Mouse (Mus musculus) WW6 (cell line): ENCODE results near the gene Ipp.

ENCODE experiments used
- DNase-seq: peaks from one replicate; pipeline ENCODE4 v3.0.0-alpha.2; 2013; ENCODE audit warnings: low read depth, low spot score

Ipp gene

DNA sequence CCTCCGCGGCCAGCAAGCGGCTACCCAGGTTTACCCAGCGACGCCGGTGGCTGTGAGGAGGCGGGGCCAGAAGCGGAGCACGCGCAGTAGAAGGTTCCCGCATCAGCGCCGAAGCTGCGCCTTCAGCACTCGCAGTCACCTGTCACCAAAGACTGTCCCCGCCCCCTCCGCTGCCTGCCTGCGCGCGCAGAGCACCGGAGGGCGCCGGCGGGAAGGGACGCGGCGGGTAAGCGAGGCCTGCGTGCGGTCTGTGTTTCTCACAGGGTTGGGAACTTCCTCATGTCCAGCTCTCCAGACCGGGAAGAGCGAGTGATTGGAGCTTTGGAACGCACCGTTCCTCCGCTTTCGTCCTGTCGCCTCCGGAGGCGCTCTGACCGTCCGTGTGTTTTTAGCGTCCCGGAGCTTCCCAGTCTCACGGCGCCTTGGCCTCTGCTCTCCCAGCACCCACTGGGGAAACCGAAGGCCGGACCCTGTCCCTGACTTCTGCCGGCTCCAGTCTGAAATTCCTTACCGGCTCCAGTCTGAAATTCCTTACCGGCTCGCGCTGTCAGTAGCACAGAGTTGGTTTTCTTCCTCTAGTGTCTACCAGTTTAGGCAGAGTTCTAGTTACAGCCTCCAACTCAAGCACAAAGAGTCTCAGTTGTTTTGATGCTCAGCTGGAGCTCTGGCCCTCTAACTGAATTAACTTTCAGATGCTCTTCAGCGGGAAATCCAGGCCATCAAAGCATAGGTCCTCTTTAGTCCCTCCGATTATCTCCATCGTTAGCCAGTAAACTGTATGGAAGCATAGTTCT lies at the start of gene Ipp:
Gene Ipp, plus strand, starts transcription at position 125 of the 794 bp plus-strand sequence.
- DNase-seq = peak; percentile 83

DNA sequence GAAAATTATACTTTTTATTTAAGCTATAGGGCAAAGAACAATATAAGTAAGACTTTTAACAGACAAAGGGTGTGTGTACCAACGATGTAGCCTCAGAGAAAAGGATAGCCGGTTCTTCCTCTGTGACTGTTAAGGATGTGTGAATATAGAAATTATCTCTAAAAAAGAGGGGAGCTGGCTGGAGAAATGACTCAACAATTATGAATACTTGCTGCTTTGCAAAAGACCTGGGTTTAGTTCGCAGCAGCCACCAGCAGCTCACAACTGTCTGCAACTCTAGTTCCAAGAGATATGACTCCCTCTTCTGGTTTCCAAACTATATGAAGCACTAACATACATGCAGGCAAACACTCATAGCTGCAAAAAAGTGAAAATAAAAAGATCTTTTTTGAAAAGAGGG lies 45.4 kb upstream of the Ipp start:
- DNase-seq = no peak

DNA sequence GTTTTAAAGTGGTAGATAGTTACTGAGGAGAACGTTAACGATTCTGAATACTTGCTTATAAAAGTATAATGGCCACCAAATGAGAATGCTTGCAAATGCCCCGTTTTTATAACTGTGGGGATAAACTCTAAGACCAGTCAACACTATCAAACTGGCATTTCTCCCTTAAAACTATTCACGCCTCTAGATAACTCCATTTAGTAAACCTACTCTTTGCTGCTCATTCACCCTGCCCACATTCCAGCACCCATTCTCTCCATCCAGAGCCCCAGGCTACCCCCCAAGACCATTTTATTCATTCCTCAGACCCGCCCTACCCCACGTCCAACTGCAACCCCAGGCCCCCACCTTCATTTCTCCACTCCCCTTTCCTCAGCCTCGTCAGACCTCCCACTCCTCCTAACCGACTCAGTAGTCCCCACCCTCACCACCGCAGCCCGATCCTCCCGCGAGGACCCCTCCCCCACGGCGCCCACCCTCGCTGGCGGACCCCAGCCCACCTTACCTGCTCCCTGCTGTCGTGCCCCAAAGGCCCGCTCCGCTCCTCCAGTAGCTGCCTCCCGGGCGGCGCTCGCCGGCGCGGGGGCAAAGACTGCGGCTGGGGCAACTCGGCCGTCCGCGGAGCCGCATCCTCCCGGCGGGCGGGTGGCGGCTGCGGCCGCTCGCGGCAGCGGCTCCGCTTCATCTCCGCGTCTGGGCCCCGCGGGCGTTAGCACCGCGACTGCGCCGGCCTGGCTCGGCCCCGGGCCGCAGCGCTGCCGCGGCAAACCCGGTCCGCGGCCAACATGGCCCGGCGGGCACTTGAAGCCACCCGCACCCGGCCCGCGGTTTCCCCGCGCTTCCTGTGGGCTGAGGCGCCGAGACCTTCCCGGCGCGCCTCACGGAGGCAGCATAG lies 43.9 kb upstream of the Ipp start:
- DNase-seq = peak; percentile 40

DNA sequence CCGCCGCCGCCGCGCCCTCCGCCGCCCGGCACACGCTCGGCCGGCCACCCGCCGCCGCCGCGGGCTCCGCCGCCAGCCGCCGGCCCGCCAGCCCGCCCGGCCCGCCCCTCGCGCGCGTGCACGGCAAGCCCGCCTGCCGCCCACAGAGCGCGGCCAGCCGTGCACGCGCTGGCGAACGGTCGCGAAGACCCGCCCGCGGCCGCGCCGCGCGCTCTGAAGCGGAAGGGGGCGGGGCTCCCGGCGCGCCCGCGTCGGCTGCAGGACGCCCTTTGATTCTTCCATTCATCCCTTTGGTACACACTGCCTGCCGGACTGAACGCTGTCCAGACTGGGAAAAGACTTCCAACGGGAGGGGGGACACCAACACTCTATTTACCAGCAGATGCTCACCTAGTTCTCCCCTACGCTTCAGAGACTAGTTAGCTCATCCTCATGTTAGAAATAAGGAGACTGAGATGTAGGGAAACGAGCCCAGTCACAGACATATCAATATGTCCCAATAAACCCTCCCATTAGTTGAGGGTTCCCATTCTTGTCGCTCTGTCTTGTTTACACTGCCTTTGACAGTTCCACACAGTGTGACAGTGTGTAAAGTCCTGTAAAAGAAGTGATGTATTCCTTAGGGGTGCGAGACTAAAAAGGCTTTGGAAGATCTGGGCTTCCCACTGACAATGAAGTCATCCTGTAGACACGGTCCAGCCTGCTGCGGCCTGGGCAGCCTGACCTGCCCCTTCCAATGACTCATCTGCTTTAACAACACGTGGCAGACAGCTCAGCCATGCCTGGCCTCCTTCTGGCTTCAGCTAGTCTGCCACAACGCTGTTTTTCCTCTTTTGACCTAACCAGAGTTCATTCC lies 43.0 kb upstream of the Ipp start, which contains the start of gene Mast2:
Gene Mast2, minus strand, starts transcription at position 58 of the 856 bp plus-strand sequence.
- DNase-seq = peak; percentile 67

DNA sequence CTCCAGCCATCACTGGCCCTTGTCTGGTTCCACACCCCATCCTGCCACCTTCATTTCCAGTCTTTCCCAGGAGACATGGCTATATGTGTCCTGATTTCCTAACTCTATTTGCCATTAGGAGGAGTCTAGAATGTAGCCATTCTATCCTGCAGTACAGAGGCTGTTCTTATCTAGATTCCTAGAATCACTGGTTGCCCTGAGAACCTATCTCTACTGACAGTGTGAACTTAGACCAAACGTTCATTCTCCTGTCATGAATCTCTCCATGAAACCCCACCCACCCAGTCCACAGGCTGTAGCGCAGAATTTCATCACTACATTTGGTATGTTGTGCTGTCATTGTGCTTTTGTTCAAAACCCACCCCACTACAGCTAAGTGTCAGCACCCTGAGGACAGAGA lies 26.0 kb upstream of the Ipp start:
- DNase-seq = no peak

DNA sequence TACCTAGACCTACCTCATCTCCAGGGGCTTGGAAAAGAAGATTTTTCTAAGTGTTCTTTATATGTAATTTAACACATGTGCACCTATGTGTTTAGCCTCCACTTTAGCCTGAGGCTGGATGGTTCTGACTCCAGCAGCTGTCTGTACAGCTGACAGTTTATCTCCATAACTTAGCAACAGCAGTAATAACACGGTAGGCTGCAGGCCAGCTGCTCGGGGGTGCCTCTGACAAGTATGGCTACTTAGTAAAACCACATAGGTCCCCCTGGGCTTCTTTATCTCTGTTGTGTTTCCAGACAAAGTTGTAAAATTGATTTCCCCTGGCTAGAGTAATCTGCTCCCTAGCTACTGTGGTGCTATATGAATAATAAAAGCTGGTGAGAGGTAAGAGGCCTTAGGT lies 23.9 kb upstream of the Ipp start:
- no peak for DNase-seq

DNA sequence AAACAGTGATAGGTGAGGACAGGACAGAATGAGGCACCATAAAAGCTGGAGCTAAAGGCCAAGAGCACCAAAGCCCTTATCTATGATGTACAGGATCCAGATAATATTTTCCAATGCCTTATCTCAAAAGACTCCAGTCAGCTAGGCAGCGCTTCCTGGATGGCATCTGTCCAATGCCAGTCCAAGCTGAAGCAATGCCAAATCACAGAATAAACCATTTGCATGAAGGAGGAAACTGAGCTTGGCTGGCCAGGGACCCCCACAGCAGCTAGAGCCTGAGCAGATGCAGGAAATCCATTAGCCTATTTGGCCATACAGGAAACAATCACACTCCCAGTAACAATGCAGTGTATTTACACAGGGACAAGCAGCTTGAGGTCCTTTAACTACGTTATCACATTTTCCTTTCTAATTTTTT lies 16.2 kb upstream of the Ipp start:
- DNase-seq = no peak

DNA sequence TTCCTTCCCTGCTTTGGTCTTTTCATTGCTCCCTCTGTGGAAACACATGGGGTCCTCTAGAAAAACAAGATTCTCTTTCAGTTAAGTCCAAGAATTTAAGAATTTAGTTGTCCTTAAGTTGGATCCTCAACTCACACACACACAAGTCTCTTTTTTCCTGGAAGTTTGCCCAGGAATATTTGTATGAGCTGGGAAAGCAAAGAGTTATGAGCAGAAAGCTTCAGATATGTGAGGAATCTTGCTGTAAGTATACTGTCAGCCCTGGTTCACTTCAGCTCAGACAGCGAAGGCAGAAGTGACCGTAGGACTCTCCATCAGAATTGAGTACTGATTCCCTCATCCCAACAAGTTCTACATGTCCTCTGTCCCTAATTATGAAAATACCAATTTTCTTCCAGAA lies 15.5 kb upstream of the Ipp start:
- DNase-seq = no peak

DNA sequence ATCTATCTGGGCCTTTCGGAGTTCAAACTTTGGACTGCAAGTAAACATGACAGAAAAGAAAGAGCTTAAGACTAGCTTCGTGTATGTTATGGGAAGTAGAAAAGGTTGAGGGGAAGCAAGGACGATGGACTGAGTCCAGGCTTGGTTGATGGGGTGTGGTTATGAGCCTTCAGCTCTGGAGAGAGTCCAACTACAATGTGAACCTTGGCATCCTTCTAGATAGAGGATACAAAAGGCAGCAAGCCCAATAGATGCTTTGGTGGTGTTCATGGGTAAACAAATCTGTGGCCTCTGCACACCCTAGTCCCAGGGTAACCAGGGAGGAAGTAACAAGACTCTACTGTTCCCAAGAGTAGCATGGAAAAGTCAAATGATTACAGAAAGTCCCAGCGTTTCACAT lies 14.9 kb upstream of the Ipp start:
- no peak for DNase-seq

DNA sequence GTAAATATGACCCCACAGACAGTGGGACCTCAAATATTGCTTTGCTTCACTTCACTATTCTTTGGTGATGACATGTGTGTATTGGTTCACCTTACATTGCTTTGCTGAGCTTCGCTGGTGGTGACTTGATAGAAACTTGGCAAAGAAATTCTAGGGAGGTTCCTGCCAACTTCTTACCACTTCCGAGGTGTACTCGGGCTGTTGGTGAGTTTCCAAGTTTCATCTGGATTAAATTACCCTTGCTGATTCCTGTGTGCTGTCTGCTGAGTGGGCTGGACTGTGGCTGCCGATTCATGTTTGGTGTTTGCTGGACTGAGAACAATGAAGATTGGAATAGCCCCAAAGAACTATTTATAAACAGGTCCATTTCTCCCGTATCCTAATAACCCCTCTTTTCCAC lies 13.7 kb upstream of the Ipp start:
- DNase-seq = no peak

DNA sequence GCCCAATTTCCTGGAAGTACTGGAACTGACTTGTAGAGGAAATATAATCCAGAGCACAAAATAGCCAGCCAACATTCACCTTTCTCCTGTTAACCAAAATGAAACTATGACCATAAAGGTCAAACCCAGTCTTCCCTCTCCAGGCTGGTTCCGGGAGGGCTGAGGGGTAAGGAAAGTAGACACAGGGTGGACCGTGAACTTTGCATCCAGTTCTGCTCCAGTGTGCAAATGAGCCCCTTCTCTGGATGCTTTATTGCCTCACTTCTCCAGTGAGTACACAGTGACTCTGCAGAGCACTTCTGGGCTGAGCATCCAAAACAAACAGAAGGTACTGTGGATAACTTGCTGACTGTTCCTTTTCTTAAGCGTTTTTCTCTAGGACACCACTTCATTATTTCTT lies 7.4 kb upstream of the Ipp start:
- DNase-seq = no peak

DNA sequence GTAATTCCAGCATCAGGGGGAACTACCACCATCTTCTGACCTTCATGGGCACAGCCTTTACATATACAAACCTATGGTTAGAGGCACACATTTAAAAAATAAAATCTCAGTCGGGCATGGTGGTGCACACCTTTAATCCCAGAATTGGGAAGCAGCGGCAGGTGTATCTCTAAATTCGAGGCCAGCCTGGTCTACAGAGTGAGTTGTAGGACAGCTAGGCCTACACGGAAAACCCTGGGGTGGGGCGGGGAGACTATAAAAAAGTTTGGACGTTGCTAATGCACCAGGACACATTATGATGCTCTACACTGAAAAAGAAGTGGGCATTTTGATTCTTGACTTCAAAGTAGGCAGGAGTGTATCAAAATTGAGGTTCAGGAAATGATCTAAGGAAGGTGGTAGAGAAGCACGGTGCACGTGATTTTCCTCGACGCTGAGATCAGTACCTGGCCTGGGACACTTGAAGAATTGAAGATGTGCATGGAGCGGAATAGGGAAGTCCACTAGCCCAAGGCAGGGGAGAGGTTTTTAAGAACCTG lies 394 bp upstream of the Ipp start:
- DNase-seq = no peak

DNA sequence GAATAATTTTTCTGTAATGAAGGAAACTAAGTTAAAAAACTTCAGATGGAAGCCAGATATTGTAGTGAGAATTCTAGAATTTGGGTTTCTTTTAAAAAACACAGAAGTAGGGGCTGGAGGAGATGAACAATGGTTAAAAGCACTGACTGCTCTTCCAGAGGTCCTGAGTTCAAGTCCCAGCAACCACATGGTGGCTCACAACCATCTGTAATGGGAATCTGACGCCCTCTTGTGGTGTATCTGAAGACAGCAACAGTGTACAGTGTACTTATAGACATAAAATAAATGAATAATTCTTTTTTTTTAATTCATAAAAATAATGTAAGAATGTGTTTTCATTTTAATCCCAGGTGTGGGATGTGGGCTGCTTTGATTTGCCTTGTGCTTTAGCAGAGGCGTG lies 23.8 kb downstream of the Ipp start:
- no peak for DNase-seq

DNA sequence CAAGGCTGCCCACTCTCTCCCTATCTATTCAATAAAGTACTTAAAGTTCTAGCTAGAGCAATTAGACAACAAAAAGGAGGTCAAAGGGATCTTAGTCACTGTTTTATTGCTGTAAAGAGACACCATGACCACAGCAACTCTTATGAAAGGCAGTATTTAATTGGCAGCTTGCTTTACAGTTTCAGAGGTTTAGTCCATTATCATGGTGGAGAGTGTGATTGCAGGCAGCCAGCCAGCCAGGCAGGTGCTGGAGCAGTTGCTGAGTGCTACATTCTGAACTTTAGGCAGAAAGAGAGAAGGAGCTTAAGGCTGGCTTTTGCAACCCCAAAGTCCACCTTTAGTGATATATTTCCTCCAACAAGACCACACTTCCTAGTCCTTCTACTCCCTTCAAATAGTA lies 29.0 kb downstream of the Ipp start:
- no peak for DNase-seq

DNA sequence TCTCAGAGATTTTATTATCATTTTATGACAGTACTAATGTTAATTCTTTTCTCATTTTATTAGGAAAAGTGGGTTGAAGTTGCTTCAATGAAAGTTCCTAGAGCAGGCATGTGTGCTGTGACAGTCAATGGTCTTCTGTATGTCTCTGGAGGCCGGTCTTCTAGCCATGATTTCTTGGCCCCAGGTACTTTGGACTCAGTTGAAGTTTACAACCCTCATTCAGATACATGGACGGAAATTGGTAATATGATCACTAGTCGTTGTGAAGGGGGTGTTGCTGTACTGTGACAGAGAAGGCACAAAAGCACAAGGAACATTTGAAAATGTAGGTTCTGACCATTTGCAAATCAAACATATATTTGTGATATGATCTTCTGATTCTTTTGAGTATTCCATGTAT lies 30.4 kb downstream of the Ipp start:
- no peak for DNase-seq

DNA sequence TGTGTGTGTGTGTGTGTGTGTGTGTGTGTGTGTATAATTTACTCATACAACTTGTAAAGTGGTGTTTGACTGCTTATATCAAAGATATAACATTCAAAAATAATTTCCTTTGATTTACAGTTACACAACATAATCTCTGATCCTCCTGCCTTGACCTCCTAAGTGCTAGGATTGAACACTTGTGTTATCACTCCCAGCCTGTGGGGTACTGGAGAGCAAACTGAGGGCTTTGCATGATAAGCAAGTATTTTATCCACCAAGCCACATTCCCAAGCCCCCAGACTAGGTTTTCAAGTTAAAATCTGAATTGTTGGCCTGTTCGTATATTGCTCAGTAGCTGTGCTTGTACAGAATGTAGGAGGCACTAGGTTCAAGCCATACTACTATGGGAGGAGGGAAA lies 43.1 kb downstream of the Ipp start:
- no peak for DNase-seq

DNA sequence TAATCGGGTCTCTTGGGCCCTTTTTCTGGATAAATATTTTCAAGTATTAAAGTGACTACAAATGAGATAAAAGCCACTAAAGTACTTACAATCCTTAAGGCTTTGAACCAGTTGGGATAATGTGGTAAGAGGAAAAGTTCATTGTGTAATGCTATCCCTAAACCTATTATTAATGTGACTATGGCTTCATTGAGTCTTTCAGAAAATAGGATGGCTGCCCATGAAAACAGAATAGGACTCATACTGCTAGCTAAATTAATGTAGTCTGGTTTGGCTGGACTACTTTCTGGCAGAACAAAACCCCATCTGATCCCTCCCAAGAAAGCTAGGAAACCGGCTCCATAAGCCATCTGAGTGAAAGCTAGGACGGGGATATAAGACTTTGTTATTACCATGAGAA lies 45.7 kb downstream of the Ipp start:
- no peak for DNase-seq

DNA sequence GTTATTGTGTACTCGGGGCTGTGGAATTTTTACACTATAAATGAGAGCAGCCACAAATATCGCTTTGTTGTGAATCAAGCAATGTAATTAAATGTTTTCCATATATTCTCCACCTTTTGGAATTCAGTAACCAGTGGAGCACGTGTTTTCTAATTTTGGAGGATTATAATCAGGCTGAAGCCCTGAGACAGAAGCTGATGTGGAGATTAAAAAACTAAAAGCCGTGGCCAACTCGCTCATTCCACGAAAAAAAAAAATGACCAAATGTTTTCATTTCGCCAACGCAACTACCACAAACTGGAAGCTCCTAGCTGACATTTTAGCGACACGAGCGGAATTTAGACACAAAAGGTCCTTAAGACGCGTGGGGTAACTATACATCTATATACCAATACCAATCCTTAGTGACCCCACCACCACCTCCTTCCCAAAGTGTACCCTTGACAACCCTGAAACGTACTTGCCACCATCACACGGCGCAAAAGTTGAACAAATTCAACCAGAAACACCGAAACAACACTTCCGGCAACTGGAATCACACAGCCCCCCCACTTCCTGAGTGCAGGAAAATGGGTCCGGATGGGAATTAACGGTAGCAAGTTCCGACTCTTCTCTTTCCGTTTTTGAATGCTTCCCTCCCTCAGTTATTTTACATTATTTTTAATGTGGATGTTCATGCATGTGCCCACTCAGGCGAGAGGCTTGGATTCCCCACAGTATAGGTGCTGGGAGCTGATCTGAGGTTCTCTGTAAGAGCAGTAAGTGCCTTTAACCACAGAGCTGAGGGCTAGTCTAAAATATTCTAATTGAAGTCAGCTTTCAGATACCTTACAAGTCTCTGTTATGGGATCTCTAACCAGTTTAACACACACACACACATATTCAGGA lies 48.3 kb downstream of the Ipp start, which contains the start of gene Tmem69:
Gene Tmem69, minus strand, starts transcription at position 524 of the 888 bp plus-strand sequence.
- DNase-seq = peak; percentile 49

DNA sequence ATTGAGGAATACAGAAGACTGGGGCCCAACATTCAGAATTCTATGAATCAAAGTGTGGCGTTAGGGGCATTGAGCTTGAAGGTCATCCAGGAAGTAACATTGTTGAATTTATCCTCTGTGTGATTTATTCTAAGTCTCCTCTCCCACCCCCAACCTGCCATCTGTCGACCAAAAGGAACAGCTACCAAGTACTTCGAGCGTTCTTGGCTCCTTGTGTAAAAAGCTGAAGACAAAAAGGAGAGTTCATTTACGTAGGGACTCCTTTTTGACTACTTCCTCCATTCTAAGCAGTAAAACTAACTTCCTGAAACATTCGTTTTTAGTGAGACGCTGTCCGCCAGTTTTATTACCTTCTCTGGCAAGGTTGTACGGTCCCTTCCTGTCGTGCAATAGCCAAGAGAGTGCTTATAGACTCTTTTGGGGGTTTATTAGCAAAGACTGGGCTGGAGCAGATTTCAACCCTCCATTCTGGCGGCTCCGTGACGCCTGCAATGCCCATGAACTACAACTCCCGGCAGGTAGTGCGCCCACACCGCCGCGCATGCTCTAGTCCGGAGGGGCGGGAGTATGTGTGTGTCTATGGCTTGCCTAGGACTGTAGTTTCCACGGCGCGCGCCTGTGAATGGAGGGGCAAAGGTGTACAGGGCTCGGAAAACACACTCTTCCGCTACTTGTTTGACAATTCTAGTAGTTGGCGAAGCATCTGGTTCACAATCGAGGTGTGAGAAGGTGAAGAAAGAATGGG lies 49.4 kb downstream of the Ipp start:
- DNase-seq = peak; percentile 84
